Mouse (Mus musculus) bone marrow macrophage, adult 2 months (primary cell): Measurements from ENCODE around the gene Mif. TPM values are rescaled to one million over a fixed set of nuclear protein-coding genes. Genes with fewer than 3 reads are reported as not detected.
"Not testable (repeated sequence)": the region's sequence is repeated elsewhere in the genome, so short reads cannot be mapped to it uniquely, and the experiment has no call there.

Experiments
- H3K27ac ChIP-seq: 2 replicates; pipeline ENCODE4 v1.5.1; 2012; ENCODE audit warnings: low read depth, low read length; ENCODE audit not compliant: insufficient read depth
- H3K4me1 ChIP-seq: 2 replicates; pipeline ENCODE4 v1.6.1; 2012; ENCODE audit warnings: low read length; ENCODE audit not compliant: control insufficient read depth, insufficient read depth
- H3K4me3 ChIP-seq: 2 replicates; pipeline ENCODE4 v1.5.1; 2012; ENCODE audit warnings: mild to moderate bottlenecking, low read length, moderate library complexity; ENCODE audit not compliant: insufficient read depth
- CTCF ChIP-seq: IDR thresholded peaks from 2 replicates; pipeline ENCODE4 v1.5.1; 2012; ENCODE audit warnings: low read depth, mild to moderate bottlenecking, low read length, moderate library complexity
- POLR2A ChIP-seq: IDR thresholded peaks from 2 replicates; pipeline ENCODE4 v1.6.1; 2012; ENCODE audit warnings: mild to moderate bottlenecking, low read depth, low read length, borderline replicate concordance
- polyA plus RNA-seq: library from polyadenylated mRNA; stranded (reverse); fragments of >200 nt; gene quantifications from 2 replicates; pipeline ENCODE4 v1.2.4, GENCODE M21; 2012; ENCODE audit not compliant: missing spikeins, insufficient read depth, insufficient read length

Mif gene
- polyA plus RNA-seq, 1 experiment: 195 TPM

GRCm38 (mm10) chr10:75889406-75890153, 29.5 kb upstream of the Mif start:
- Histone ChIP-seq H3K4me3 (no peak overlapping the region), H3K4me1 (peaks cover 2% of the 10 kb centered on the region; the same call in 1 of the 2 replicates), H3K27ac (no peak overlapping the region)
- no peak for TF ChIP-seq POLR2A
- no peak for TF ChIP-seq CTCF

DNA sequence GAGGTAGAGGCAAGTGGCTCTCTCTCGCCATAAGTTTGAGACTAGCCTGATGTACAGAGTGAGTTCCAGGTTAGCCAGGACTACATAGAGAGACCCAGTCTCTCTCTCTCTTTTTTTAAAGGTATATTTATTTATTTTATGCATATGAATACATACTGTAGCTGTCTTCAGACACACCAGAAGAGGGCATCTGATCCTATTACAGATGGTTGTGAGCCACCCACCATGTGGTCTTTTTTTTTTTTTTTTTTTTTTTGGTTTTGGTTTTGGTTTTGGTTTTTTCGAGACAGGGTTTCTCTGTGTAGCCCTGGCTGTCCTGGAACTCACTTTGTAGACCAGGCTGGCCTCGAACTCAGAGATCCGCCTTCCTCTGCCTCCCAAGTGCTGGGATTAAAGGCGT, 27.5 kb upstream of the Mif start:
- H3K4me1 ChIP-seq, H3K4me3 ChIP-seq: not testable (repeated sequence)

GRCm38 (mm10) chr10:75884742-75885141, 24.7 kb upstream of the Mif start:
- peaks cover 2% of the 10 kb centered on the region; the same call in 1 of the 2 replicates for H3K4me1 ChIP-seq
- no peak overlapping the region for H3K4me3 ChIP-seq
- no peak for TF ChIP-seq CTCF
- no peak for TF ChIP-seq POLR2A
- H3K27ac ChIP-seq: no peak overlapping the region

More for the DNA sequence above, 27.5 kb upstream of the Mif start:
- H3K27ac ChIP-seq: not testable (repeated sequence)

DNA sequence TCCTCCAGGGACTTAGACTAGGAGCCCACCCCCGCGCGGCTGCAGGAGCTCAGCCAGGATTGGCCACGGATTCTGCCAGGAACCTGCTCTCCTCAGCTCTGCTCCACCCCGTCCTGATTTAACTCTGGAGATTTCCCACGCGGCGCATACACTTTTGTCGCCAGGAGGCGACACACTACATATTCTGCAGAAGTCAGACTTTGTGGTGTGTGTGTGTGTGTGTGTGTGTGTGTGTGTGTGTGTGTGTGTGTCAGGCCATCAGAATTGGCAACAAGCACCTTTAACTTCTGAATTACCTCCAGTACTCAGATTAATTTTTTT, 23.2 kb upstream of the Mif start:
- no peak overlapping the region for H3K27ac ChIP-seq
- H3K4me3 ChIP-seq: no peak overlapping the region
- peak; percentile 55; the same call in 1 of the 2 replicates for TF ChIP-seq CTCF
- no peak for TF ChIP-seq POLR2A
- H3K4me1 ChIP-seq: peaks cover 2% of the 10 kb centered on the region; the same call in 1 of the 2 replicates

DNA sequence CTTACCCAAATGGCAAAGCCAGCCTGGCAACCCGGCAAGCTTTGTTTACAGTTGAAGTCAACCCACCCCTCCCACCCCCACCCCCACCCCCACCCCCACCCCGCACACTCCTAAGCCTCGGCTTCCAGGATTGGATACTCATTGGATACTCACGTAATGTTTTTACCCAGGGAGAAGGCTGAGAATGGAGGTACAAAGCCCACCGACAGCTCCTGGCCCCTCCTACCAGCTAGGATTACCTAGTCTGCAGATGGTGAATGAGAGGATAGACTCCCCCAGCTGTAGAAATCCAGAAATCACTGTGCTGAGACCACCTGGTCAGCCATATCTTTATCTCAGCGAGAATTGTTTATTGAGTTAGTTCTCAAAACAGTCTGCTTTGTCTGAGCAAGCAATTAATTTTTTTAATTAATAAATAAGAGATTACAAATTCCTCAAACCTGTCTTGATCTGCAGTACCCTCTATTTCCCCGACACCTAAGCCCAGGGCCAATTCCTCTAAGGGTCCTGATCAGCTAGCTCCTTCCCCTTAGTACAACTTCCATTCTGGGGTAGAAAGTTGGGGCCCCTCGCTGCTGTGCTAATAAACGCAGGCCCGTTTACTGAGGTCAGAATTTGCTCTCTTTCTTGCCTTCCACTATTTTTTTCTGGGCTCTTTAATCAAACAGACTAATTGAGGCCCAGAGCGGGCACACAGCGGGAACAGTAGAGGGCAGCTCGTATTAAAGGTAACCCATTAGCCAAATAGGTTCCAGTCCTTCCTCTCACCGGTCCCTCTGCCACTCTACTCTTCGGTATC, 22.6 kb upstream of the Mif start:
- Histone ChIP-seq H3K27ac (no peak overlapping the region), H3K4me3 (no peak overlapping the region), H3K4me1 (no peaks in the 10 kb centered on the region)
- TF ChIP-seq POLR2A (no peak), CTCF (no peak)

- Histone ChIP-seq H3K4me1 (no peaks in the 10 kb centered on the region), H3K4me3 (no peak overlapping the region), H3K27ac (no peak overlapping the region)
- no peak for TF ChIP-seq POLR2A
- TF ChIP-seq CTCF: no peak
These were observed 21.8 kb upstream of the Mif start for GRCm38 (mm10) chr10:75881578-75882432.

DNA sequence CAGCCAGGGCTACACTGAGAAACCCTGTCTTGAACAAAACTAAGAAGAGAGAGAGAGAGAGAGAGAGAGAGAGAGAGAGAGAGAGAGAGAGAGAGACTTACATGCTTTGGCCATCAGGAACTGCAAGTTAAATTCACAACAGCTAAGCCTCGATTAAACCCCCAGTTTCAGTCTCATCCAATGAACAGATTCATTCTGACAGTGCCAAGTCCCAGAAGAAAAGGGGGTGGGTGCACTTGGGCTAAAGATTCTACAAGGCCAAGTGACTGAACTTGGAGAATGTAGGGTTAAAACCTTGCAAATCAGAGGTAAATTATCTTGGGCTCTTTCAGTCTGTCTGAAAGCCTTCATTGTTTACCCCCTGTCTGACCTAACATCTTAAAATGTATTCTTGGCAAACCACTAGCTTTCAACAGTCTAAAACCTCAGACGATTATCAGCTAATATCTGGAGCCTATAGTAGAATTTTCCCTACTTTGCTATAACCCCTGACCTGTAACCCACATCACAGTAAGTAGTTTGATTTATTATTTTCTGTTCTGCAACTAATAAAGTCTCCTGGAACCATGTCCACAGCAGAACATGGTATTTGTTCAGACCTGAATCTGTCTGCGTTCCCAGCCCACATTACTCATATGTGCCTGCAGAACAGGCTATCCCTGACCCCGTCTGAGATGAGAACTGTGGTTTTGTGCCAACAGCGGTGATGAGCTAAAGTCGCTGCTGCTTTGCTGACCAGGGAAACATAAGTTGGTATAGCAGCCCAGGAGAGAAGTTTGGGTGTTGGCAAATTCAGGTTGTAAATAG, 20.9 kb upstream of the Mif start:
- TF ChIP-seq POLR2A: no peak
- TF ChIP-seq CTCF: no peak

DNA sequence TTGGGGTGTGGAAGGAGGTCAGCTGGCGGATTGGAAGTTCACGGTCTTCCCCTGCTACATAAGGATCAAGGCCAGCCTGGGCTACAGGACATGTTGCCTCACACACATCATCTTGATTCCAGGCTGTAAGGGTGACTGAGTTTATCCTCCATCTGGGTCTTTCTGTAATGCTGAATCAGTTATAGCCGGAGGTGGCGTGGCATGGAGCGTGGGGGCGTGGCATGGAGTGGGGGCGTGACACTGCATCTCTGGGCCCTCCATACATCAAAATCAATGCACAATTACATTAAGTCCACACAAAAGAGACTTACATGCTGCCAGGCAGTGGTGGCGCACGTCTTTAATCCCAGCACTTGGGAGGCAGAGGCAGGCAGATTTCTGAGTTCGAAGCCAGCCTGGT, 20.3 kb upstream of the Mif start:
- TF ChIP-seq POLR2A: no peak
- no peak for TF ChIP-seq CTCF
- Histone ChIP-seq H3K4me1 (no peaks in the 10 kb centered on the region), H3K27ac (no peak overlapping the region), H3K4me3 (no peak overlapping the region)

More for the DNA sequence above, 20.9 kb upstream of the Mif start:
- H3K4me1 ChIP-seq: no peaks in the 10 kb centered on the region
- no peak overlapping the region for H3K4me3 ChIP-seq
- no peak overlapping the region for H3K27ac ChIP-seq

DNA sequence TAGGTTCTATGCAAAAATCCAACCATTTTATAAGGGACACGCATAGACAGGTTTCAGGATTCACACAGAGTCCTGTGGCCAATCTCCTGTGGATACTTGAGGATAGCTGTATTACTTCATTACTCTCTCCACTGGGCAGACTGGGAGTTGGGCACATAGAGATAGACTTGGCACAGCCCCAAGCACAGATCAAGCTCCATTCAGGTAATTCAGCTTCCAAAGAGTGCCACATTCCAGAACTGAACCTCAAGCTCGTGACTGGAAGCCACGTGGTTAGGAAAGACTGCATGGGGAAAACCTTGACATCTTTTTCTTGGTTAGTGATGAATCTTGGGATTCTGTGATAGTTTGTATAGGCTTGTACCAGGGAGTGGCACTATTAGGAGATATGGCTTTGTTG, 18.8 kb upstream of the Mif start:
- Histone ChIP-seq H3K4me1 (no peaks in the 10 kb centered on the region), H3K4me3 (no peak overlapping the region), H3K27ac (no peak overlapping the region)
- TF ChIP-seq CTCF: no peak
- TF ChIP-seq POLR2A: no peak
